Mouse (Mus musculus) C2C12 (cell line): Measurements from ENCODE around the gene Slc28a3.

Source experiments
- CTCF ChIP-seq: IDR thresholded peaks from one replicate; pipeline ENCODE4 v1.5.1; 2011; ENCODE audit not compliant: control insufficient read depth, insufficient read depth, insufficient read length
- USF1 ChIP-seq: IDR thresholded peaks from one replicate; pipeline ENCODE4 v1.6.1; 2011; ENCODE audit warnings: low read depth, mild to moderate bottlenecking, control low read depth, moderate library complexity

DNA sequence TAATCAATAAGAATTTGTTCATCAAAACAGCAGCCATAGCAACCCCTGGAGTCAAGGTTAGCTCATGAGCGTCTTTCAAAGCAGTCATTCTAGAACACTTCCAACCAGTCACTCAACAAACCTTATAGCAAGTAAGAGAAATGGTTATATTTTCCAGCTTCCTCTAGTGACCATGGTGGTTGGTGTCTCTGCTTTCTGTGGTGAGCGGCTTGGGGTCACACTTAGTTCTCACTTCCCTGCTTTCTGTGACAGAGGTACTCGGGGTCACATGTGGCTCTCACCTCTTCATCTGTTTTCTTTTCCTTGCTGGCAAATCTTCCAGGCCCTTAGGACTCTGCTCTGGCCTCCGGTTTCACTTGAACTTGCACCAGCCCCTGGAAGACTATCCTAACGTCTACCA lies 8.6 kb upstream of the Slc28a3 start:
- TF ChIP-seq CTCF (no peak), USF1 (no peak)
